Mouse (Mus musculus) frontal cortex, postnatal 14 days (tissue): Measurements from ENCODE around the gene Smoc1.

ENCODE experiments used
- DNase-seq, 2 experiments: peaks; one replicate each; pipeline ENCODE4 v3.0.0; 2022; ENCODE audit warnings: low spot score in 2 of 2

Smoc1 gene

DNA sequence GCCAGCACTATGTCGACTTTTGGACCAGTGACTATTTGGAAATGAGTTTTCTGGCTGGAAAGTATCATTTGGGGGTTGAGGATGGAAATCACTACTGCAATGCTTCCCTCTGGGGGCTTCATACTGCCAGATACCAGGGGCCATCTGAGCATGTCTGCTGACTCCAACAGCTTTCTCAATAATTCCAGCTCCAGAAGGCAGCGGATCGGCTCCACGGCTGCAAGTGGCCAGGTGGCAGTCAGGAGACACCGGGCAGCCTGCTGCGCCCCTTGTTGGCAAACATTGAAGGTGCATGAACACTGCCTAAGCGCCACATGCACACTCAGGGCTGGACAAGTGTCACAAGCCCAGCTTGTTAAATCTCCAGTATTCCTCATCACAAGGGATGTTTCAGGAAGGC is 2.2 kb upstream of the Smoc1 start:
- DNase-seq: no peak

DNA sequence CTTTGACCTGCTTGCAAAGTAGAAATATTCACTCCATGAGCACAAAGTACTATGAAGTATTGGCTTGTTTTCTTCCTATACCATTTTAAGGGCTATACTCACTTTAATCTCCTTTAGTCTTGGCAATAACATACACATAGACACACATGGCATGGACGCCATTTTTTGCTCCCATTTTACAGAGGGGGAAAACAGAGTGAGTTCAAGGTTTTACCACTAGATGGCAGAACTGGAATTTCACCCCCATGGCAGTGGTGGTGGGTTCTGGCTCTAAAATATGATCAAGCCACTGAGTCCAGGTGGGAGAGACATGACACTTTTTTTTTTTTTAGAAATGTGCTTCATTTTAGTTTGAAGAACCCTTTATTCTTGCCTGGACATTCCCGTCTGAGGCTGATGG is 1.6 kb upstream of the Smoc1 start:
- no peak for DNase-seq

DNA sequence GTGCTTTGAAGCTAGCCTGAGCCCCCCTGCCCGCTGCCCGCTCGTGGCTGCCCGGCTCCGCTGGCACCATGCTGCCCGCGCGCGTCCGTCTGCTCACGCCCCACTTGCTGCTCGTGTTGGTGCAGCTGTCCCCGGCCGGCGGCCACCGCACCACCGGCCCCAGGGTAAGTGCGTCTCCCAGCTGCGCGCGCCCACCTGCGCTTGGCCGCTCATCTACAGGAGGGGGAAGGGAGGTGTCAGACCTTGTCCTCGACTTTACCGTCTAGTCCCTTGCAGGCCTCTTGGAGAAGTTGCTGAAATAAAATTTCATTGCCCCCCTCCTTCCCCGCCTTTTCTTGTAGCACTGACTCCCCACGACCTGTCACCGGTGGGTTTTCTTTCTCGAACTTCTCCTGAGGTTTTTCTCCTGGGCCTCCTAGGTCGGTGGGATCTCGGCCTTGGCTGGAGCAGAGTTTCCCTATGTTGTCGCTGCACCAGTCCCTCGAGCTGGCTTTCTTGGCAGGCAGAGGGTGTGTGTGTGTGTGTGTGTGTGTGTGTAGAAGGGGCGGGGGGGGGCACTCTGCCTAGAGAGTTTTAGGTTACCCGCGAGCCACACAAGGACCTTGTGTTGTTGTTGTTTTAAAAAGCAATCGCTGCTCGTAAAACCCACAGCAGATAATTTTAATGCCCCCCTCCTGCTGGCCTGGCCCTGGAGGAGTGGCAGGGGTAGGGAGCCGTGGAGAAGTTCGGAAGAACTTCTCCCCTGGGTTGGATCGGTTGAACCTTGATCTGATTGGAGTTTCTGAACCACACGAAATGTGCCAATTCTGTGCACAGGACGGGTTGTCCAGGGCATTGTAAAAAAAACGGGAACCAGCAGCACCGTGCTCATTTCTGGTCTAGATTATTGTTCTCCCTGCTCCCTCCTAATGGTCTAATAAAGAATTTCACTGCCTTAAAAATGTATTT is 661 bp downstream of the Smoc1 start:
- no peak for DNase-seq

DNA sequence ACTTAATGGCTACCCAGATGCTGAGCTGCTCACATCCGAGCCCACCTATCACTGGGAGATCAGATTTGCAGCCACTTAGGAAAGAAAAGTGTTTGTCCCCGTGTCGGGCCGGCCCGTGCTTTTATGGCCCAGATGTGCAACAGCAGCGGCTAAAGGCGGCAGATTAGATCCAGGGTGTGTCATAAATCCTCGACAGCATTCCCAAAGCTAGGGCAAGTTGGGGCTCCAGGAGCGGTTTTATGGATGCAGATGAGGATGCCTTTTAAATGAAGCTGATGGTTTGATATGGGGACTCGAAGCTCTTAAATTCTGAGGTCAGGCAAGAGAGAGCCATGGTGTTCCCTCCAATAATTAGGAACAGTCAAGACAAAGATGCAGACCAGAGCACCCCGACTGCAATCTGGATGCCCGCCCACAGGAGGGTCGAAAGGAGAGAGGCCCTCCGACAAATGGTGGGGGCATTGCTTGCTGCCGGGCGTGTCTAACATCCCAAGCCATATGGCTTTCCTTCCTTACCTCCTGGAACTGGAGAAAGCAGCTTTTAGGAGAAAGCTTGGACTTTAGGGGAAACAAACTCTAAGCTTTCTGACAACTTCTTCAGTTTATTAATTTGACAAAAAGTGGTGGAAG is 1.8 kb downstream of the Smoc1 start:
- no peak for DNase-seq

DNA sequence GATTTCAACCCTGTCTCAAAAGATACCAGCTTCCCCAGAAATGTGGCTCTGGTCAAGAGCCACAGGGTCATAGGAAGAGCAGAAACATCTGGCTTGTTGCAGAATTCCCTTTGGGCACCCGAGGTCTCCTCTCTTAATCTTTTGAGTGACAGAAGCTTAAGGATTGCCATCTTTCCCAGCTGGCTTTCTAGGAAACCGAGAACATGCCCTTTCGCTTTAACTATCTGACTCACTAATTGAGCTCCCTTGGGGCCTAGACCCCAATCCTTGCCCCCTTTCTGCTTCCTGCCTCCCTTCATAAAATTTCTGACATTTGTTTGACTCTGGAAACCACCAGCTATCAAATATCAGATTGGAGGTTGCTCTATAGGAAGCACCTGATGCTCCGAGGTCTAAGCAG is 3.1 kb downstream of the Smoc1 start:
- DNase-seq: no peak

DNA sequence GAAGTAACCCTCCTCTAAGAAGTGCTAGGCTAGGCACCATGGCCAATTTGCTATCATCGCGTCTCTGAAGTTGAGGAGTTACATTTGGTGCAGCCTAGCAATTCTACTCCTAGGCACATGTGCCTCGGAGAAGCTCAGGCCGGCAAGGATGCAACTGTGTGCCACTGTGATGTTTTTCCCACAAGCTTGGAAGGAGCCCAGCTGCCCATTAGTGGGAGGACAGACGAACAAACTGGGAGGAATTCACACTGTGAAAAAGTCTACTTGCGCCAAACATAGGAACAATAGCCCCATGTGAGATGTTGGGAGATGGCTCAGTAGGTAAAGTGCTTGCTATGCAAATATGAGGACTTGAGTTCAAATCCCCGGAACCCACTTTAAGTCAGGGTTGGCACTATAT is 5.0 kb downstream of the Smoc1 start:
- no peak for DNase-seq

DNA sequence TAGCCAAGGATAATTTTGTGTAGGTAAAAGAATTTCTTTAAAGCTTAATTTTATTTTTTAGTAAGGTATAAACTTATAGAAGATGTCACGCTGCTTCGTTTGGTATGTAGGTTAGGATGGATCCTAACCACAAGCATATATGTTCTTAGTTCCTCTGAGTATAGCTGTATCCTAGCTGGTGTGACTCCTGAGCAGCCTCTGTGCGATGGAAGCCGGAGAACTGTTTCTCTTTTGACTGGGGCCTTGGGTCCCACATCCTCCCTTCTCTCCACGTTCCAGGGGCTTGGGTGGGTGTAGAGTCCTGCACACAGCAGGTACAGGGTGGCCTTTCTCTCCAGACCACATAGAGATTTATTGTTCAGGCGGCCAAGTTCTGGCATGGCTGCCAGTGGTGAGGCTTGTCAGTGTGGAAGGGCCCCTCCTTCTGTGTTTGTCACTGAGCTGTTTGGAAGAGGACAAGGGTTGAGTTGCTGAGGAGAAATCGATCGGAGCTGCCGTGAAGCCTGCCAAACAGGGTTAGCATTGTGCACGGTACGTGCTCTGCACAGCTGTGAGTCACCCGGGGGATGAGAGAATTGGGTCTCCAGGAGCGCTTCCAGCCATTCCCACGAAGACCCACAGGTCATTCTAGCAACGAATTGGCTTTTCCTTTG is 6.9 kb downstream of the Smoc1 start:
- DNase-seq: peak in 1 of 2 experiments; percentile 14

DNA sequence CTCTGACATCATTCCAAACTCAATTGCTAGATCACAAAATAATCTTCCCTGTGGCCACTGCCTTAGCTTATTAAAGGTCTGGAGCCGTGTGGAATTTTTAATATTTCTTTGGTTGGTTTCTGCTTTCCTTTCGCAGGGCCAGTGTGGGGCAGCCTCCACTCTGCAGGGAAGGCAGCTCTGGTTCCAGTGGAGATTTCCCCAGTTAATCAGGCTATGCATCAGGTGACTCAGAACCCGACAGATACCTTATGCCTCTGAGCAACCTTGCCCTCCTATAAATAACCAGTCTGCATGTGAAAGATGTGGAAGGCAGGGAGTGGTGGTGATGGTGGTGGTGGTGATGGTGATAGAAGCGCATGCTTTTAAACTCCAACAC is 7.4 kb downstream of the Smoc1 start:
- DNase-seq: no peak

DNA sequence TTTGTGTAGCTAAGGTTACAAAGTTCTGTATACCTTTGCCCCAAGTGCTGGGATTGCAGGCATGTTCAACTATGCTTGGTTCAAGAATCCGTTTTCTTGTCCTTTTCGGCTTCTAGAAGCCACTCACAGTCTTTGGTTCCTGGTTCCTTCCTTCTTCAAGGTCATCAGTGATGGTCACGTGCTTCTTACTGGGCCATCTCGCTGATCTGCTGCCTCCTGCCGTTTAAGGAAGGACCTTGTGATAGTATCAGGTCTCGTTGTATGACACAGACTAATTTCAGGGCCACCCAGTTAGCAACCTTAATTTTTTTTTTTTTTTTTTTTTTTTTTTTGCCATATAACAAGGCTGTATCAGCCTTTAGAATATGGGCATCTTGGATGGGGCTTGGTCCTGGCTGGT is 9.2 kb downstream of the Smoc1 start:
- DNase-seq: no peak

DNA sequence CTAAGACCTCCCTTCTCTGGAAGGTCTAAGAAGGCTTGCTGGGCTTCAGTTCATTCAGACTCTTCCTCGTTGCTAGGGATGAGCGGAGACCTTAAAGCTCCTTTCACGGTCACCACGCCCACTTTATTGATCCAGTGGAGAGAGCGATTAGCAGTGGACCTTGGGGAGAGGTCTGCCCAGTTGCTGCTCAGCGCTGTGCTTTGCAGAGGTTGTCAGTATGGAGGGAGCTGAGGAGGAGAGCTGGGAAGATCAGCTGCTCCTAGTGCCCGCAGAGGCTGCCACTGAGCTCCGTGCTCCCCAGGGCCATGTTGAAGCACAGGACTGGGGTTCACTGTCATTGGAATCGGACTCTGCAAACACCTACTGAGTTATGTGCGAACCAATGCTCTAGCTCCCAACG is 17.0 kb downstream of the Smoc1 start:
- DNase-seq: no peak

DNA sequence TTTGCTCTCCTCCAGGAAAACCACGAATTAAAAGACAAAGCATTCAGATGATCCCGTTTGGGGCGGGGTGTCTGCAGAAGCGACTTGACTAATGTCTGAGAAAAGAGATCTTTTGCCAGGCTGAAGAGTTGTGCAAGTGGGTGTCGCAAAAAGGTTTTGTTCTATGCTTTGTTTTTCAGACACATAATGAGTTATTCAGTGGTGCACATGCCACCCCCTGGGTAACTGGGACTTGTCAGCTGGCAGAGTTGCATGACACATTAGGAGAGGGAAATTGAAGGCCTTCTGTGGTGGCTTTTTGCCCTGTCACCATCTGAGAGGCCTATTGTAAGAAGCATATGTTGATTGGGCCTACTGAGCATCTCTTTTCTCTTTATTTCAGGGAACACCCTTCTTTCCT is 20.3 kb downstream of the Smoc1 start:
- DNase-seq: no peak

DNA sequence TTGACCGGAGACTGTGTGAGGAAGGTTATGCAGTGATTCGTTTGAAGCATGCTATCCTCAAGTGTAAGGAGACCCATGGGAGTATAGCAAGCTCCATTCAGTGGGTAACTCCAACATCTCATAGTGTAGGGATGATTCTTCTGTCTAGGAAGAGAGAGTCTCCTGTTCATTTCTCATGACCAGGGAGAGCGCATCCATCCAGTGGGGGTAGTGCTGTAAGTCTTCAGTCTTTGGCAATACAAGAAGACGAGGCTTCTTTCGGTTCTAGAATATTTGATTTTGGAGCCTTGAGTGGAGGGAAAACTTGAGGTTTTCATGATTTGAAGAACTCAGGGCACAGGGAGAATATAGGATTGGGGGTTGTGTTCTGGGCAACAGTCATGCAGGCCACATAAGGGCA is 23.1 kb downstream of the Smoc1 start:
- no peak for DNase-seq

DNA sequence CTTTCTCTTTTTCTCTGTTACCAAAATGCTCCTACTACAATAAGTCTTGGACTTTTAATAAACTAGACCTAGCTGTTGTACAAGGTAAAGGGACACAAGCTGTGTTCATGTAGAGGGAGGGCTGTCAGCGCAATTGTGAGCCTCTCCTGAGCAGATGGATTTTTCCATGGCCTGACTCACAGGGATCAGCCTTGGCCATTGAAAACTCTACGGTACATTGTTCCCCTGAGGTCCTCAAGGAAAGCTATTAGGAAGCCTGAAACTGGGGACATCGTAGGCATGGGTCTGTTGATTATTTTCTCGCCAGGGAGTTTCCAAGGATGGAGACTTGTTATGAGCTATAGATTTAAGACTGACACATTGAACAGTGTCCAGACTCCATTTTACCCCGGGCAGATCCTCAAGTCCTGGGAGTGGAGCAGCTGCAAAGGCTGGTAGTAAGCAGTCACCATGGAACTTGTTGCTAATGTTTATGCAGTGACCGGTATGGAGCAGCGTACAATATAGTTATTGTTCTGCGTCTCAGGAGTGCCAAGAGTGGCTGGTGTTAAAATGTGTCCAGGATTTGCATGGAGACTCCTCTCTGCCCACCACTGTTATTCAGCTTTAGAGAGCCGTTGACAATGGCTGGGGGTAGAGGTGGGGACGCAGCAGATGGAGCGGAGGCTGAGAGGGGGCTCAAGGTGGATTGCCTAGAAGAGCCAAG is 28.5 kb downstream of the Smoc1 start:
- DNase-seq: no peak

DNA sequence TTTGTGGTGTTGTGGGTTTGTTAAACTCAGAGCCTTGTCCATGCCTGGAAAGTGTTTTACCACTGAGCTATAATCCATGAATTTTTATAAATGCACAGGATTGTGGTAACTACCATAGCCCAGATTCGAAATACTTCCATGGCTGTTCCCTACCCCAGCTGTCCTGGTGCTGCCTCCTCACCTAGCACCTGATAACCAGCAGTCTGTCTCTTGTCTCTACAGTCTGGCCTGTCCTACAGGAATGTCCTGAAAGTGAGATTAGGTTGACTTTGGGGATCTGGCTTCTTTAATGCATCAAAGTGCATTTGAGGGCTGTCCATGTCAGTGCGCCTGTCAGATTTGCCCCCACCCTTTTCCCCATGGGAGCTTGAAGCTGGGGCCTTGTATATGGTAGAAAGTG is 29.2 kb downstream of the Smoc1 start:
- no peak for DNase-seq

DNA sequence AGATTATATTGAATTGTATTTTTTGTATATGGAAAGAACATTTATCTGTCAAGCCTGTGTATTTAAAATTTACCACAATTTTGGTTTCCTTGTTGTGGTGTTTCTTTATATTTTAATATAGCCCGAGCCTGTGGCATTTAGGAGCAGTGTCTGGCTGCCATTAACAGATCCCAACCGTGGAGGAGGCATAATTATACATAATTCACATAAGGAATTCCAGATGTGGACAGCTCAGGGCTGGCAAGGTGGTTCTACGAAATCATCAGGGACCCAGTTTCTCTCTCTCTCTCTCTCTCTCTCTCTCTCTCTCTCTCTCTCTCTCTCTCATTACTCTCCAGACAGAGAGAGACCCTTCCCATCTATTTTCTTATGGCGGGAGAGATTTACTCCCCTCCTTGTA is 31.0 kb downstream of the Smoc1 start:
- DNase-seq: no peak

DNA sequence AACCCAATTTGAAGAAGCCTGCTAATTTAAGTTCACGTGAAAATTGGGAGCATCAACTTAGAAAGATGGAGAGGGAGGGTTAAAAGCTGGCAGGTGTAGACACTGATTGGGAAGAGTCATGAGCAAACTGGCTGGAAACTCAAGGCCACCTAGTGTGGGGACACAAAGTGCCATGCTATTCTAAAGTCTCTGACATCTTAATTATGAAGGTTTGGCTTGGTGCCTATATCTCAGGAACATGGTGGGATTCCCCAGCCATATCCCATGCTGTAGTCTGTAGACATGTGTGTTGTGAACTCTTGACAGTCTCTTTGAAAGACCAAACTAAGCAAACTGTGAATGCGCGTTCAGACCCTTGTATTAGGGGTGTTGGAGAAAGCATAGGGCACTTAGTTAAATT is 32.0 kb downstream of the Smoc1 start:
- no peak for DNase-seq

DNA sequence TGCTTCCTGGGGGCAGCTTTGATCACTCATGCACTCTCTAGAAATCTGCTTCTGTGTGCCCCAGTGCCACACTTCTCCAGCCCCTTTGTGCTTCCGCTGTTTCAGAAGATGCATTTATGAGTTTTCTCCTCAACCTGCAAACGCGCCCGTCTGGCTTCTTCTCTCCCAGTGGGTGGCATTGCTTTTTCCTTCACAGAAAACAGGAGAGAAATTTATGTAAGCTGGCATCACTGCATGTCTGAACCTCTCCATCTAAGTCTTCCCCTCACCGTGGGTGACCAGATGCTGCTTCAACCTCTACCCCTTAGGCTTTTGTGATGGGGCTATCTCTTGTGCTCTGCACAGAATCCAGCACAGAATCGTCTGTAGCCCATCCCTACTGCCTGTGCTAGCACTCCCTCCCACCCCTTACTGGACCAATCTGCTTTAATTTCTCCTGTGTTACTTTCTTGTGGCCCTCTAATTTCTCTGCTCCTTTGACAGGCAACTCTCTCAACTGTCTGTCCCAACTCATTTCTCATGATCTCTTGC is 35.3 kb downstream of the Smoc1 start:
- DNase-seq: no peak

DNA sequence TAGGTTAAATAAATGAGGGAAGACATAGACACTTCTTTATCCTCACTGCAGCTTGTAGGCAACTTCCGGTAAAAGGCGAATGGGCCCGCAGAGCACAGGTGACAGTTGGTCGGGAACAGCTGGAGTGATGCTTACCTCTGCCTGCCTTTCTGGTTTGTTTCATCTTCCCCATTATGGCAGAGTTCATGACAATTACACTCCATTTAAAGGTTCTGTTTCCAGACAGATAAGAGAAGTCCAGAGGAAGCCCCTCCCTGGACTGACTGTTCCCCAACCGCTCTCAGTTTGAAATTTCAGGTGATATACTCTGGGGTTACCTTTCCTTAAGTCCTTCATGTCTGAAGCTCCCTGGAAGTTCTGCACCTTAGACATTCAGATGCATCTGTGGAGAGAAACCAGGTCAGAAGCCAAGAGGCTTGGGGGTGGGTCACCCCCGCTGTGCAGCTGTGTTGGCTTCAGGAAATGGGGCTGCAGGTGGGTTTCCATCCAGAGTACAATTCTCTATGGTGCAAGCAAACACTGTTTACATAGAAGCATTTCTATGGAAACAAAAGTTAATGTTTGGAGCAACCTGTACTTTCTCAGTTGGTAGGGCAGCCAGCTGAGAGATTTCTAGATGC is 36.8 kb downstream of the Smoc1 start:
- DNase-seq: no peak

DNA sequence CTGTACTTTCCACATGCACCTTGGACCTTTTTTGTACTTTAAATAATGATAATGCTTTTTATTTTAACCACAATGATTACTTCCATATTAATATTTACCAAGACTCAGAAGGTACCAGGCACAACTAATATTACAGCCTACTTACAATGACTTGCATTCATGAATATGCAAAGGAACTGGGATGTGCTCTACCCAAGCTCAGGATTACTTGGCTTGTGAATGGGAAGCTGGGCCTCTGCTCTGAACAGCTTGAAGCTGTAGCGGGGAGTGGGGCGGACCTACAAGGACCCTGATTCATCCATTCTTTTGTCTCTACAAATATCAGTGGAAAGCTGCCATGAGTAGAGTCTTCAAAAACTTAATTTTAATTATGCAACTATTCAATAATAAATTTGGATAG is 47.5 kb downstream of the Smoc1 start:
- no peak for DNase-seq

DNA sequence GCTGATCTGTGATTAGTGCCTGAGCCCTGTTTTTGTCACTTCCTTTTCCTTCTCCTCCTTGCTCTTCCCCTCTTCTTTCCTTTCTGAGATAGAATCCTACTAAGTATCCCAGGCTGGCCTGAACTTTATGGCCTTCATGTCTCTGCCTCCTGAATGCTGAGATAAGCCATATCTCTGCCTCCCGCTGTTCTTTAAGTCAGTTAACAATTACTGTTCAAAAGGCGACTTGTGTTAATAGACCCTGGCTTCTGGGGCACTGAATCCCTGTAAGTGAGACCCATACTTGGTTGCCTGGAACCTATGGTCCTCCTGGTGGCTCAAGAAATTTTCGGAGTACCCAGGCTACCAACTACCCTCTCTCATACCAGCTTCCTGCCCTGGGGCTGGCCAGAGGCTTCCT is 48.3 kb downstream of the Smoc1 start:
- DNase-seq: no peak

DNA sequence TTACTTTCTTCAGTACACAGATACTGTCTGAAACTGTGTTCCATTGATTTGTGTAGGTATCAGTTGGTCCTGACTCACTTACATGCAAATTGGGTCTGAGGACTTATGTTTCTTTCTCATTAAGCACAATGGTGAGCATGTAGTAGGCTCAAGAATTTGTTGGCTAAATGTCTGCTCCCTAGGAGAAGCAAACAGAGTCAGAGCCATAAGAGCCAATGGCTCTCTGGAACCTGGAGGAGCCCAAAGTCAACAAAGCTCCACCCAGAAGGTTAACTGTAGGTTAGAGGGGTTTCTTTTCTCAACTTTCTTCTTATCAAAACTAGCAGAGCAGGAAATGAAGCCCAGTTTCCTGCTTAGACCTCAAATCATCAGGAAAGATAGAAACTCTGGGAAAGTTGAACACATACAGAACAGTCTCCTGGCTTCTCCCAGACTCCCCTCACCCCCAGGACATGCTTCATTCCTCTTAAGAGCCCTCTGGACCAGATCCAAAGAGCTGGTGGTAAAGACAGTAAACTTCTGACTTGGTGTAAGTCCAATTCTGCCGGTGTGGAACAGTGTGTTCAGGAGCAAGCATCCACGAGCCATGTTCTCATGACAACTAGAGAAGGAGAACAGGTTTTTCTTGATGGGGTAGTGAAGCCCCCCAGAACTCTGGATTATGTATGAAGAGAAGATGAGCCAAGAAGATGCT is 51.5 kb downstream of the Smoc1 start:
- DNase-seq: no peak
